Mouse (Mus musculus) neural tube, embryonic 14.5 days (tissue): Measurements from ENCODE around the gene Acot9. TPM values are rescaled to one million over a fixed set of nuclear protein-coding genes. Genes with fewer than 3 reads are reported as not detected.

Experiments used
- ATAC-seq: fragments of 200-750 bp; cut with Nextera tagmentation; 2 replicates; pipeline ENCODE4 v1.8.0; 2017; ENCODE audit warnings: low read depth, mild to moderate bottlenecking, moderate TSS enrichment, moderate library complexity
- H3K27ac ChIP-seq: fragments of 300-500 bp; sonication (generic); 2 replicates; pipeline ENCODE4 v1.5.1; 2014; ENCODE audit warnings: low read depth, mild to moderate bottlenecking, control low read depth, low read length, moderate library complexity, mixed read lengths
- H3K27me3 ChIP-seq: fragments of 300-500 bp; sonication (generic); 2 replicates; pipeline ENCODE4 v1.6.1; 2014; ENCODE audit warnings: low read length; ENCODE audit not compliant: control insufficient read depth, insufficient read depth
- H3K36me3 ChIP-seq: fragments of 300-500 bp; sonication (generic); 2 replicates; pipeline ENCODE4 v1.6.1; 2014; ENCODE audit warnings: low read length, mixed read lengths; ENCODE audit not compliant: control insufficient read depth, insufficient read depth
- H3K4me1 ChIP-seq: fragments of 300-500 bp; sonication (generic); 2 replicates; pipeline ENCODE4 v1.6.1; 2014; ENCODE audit warnings: low read length; ENCODE audit not compliant: control insufficient read depth, insufficient read depth
- H3K4me2 ChIP-seq: fragments of 300-500 bp; sonication (generic); 2 replicates; pipeline ENCODE4 v1.6.1; 2014; ENCODE audit warnings: mild to moderate bottlenecking, low read depth, low read length, control low read depth
- H3K4me3 ChIP-seq: fragments of 300-500 bp; sonication (generic); 2 replicates; pipeline ENCODE4 v1.5.1; 2014; ENCODE audit warnings: low read depth, low read length, control low read depth, mixed read lengths
- H3K9ac ChIP-seq: fragments of 300-500 bp; sonication (generic); replicated peaks from 2 replicates; pipeline ENCODE4 v1.6.1; 2014; ENCODE audit warnings: low read depth, mild to moderate bottlenecking, control low read depth, low read length, mixed read lengths
- H3K9me3 ChIP-seq: fragments of 300-500 bp; sonication (generic); 2 replicates; pipeline ENCODE4 v1.6.1; 2016; ENCODE audit warnings: low read length; ENCODE audit not compliant: control insufficient read depth
- WGBS: fragments of 180-500 bp; shearing (Covaris S2); extraction: QIAGEN DNeasy Blood & Tissue Kit; methylation state at CpG from one replicate; pipeline ENCODE4 v1.1.7; 2014; 5-methylcytosine and 5-hydroxymethylcytosine counted together
- polyA plus RNA-seq: library from polyadenylated mRNA; unstranded; fragments of >200 nt; fragmentation: Nextera tagmentation; extraction: Ambion mirVana; gene quantifications from 2 replicates; pipeline ENCODE4 v1.2.1, GENCODE M21; 2014

The Acot9 gene
- 48.5 and 49.4 TPM in 2 replicates for polyA plus RNA-seq

GRCm38 (mm10) chrX:155262235-155262914 lies at the start of gene Acot9:
TSS of gene Acot9 (plus strand) at chrX:155262443.
- peak; percentile 100 for ATAC-seq
- Histone ChIP-seq H3K4me2 (peak within 1 kb of the TSS; percentile 42), H3K27me3 (no peaks in the 10 kb centered on the region), H3K27ac (peak within 1 kb of the TSS; percentile 48; the same call in 1 of the 2 replicates), H3K36me3 (no peaks in the 10 kb centered on the region), H3K9ac (peak within 1 kb of the TSS; percentile 58), H3K9me3 (no peaks in the 10 kb centered on the region), H3K4me3 (peak within 1 kb of the TSS; percentile 49), H3K4me1 (no peaks in the 10 kb centered on the region)
- 16% methylated on average over 35 of the region's 37 CpGs for WGBS

DNA sequence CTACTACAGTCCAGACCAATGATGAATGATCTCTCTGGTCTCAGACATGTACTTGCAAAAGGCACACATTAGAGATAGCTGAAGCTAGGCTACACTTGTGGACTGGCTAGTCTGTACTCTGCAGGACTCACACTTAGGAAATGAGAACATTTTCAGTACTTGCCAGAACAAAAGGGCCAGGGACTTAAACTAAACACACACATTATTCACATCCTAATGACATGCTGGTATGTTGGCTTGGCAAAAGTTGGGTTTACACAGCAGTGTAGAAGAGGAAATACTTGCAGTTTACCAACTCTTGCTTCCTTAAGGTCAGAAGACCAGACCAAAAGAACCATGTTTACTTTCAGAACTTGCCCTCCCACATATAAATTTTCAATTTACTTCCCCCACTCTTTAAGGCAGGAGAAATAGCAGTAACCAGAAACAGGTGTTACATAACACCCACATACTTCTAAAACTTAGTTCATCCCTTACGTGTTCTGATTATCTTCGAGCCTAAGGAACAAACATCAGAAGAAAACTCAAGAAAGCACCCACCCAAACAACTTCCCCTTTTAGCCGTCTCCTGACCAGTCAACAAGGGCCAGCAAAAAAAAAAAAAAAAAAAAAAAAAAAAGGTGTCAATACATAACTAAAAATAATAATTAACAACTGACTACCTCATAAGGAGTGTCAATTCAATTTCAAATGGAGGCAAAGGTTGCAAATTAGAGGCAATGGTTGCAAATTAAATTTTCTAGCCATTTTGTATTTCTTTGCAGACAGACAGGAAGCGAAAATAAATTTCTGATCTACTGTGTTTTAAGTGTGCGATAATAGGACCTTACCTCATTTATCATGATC lies 47.7 kb upstream of the Acot9 start:
- no peak for ATAC-seq
- no peaks in the 10 kb centered on the region for H3K36me3 ChIP-seq
- H3K4me3 ChIP-seq = no peak overlapping the region
- no peaks in the 10 kb centered on the region for H3K27me3 ChIP-seq
- H3K9ac ChIP-seq = no peak overlapping the region
- no peak overlapping the region for H3K4me2 ChIP-seq
- H3K9me3 ChIP-seq = no peaks in the 10 kb centered on the region
- WGBS = 95% methylated on average over 5 of the region's 5 CpGs
- no peak overlapping the region for H3K27ac ChIP-seq
- no peaks in the 10 kb centered on the region for H3K4me1 ChIP-seq

- H3K4me2 ChIP-seq = peak overlapping the region; percentile 48
- no peaks in the 10 kb centered on the region for H3K4me1 ChIP-seq
- peak; percentile 80 for ATAC-seq
- H3K4me3 ChIP-seq = peak overlapping the region; percentile 44
- no peak overlapping the region for H3K27ac ChIP-seq
- H3K9ac ChIP-seq = no peak overlapping the region; the same call in 1 of the 2 replicates
- no peaks in the 10 kb centered on the region for H3K36me3 ChIP-seq
- H3K27me3 ChIP-seq = no peaks in the 10 kb centered on the region
- no peaks in the 10 kb centered on the region for H3K9me3 ChIP-seq
- 18% methylated on average over 22 of the region's 24 CpGs for WGBS
Observed at GRCm38 (mm10) chrX:155215501-155216248, 46.6 kb upstream of the Acot9 start.

GRCm38 (mm10) chrX:155216271-155216670 lies 46.0 kb upstream of the Acot9 start, which contains the start of gene Sat1:
TSS of gene Sat1 (minus strand) at chrX:155216449.
- no peaks in the 10 kb centered on the region for H3K9me3 ChIP-seq
- H3K27me3 ChIP-seq = no peaks in the 10 kb centered on the region
- peak; percentile 99 for ATAC-seq
- no peak within 1 kb of the TSS; the same call in 1 of the 2 replicates for H3K9ac ChIP-seq
- H3K36me3 ChIP-seq = no peaks in the 10 kb centered on the region
- no peaks in the 10 kb centered on the region for H3K4me1 ChIP-seq
- WGBS = 12% methylated on average over 26 of the region's 26 CpGs
- peak within 1 kb of the TSS; percentile 48 for H3K4me2 ChIP-seq
- H3K27ac ChIP-seq = no peak within 1 kb of the TSS
- peak within 1 kb of the TSS; percentile 44 for H3K4me3 ChIP-seq

GRCm38 (mm10) chrX:155218277-155218676 lies 44.0 kb upstream of the Acot9 start:
- no peak overlapping the region for H3K4me3 ChIP-seq
- no peaks in the 10 kb centered on the region for H3K4me1 ChIP-seq
- ATAC-seq = no peak
- no peak overlapping the region for H3K9ac ChIP-seq
- no peaks in the 10 kb centered on the region for H3K36me3 ChIP-seq
- no peak overlapping the region for H3K27ac ChIP-seq
- H3K4me2 ChIP-seq = no peak overlapping the region
- no peaks in the 10 kb centered on the region for H3K9me3 ChIP-seq
- no peaks in the 10 kb centered on the region for H3K27me3 ChIP-seq
- WGBS = 79% methylated on average over 2 of the region's 2 CpGs

GRCm38 (mm10) chrX:155256856-155257255 lies 5.4 kb upstream of the Acot9 start:
- Histone ChIP-seq H3K9me3 (no peaks in the 10 kb centered on the region), H3K36me3 (no peaks in the 10 kb centered on the region), H3K9ac (no peak overlapping the region), H3K4me2 (no peak overlapping the region), H3K4me1 (no peaks in the 10 kb centered on the region), H3K27me3 (no peaks in the 10 kb centered on the region), H3K27ac (no peak overlapping the region), H3K4me3 (no peak overlapping the region)
- ATAC-seq = no peak

GRCm38 (mm10) chrX:155262915-155263252 lies 641 bp downstream of the Acot9 start:
- H3K9ac ChIP-seq = peak overlapping the region; percentile 58
- no peaks in the 10 kb centered on the region for H3K36me3 ChIP-seq
- H3K4me3 ChIP-seq = peak overlapping the region; percentile 49
- H3K9me3 ChIP-seq = no peaks in the 10 kb centered on the region
- WGBS = 64% methylated on average over 1 of the region's 1 CpGs
- H3K4me2 ChIP-seq = peak overlapping the region; percentile 42
- no peak overlapping the region for H3K27ac ChIP-seq
- H3K27me3 ChIP-seq = no peaks in the 10 kb centered on the region
- ATAC-seq = no peak
- H3K4me1 ChIP-seq = no peaks in the 10 kb centered on the region

- Histone ChIP-seq H3K4me1 (no peaks in the 10 kb centered on the region), H3K9ac (no peak overlapping the region), H3K27ac (no peak overlapping the region), H3K9me3 (no peaks in the 10 kb centered on the region), H3K27me3 (no peaks in the 10 kb centered on the region), H3K4me3 (no peak overlapping the region), H3K36me3 (no peaks in the 10 kb centered on the region; the same call in 1 of the 2 replicates), H3K4me2 (no peak overlapping the region)
- 79% methylated on average over 4 of the region's 4 CpGs for WGBS
- ATAC-seq = no peak
Observed at GRCm38 (mm10) chrX:155278483-155278882, 16.2 kb downstream of the Acot9 start.
